Mouse (Mus musculus): ENCODE measurements around the gene Fbxo39. TPM values are rescaled to one million over a fixed set of nuclear protein-coding genes. Genes with fewer than 3 reads are reported as not detected.
A peak's percentile ranks its signal among the peaks of the same experiment; 100 is the strongest.

Gene Fbxo39
- polyA plus RNA-seq, 1 experiment = 0.02 TPM

DNA sequence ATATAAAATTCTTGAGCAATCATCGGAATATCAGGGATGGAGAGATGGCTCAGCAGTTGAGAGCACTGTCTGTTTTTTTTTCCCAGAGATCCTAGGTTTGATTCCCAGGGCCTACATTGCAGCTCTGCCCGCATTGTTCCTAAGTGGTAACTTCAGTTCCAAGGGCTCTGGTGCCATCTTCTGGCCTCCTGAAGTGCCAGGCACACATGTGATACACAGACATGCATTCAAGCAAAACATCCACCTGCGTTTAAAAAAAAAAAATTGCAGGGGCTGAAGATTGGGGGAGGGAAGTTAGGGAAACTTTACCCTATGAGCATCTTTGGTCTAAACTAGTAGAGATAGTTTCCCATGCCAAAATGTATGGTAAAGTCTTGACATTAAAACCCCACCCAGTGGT lies 10.2 kb downstream of the Fbxo39 start:
- no peaks in the 10 kb centered on the region for H3K27me3 ChIP-seq (ENCODE audit: control insufficient read depth, insufficient read depth, insufficient read length)
- H3K4me2 ChIP-seq (ENCODE audit: low read depth) = no peak overlapping the region
- H3K79me2 ChIP-seq (ENCODE audit: control insufficient read depth, insufficient read depth) = no peaks in the 10 kb centered on the region
- H3K36me3 ChIP-seq (ENCODE audit: control insufficient read depth, insufficient read depth) = no peaks in the 10 kb centered on the region
- H3K4me3 ChIP-seq = no peak overlapping the region
- H3ac ChIP-seq (ENCODE audit: control insufficient read depth, insufficient read length) = no peak overlapping the region
- TF ChIP-seq POLR2AphosphoS2 (IDR thresholded peaks at IDR 0.05; ENCODE audit: insufficient read length, low read depth) = no peak
- no peak for TF ChIP-seq POLR2A (IDR thresholded peaks at IDR 0.05; ENCODE audit: insufficient read length, low read depth)
- TF ChIP-seq USF1 (IDR thresholded peaks at IDR 0.05; ENCODE audit: low read depth) = no peak
- TF ChIP-seq MYOG (IDR thresholded peaks at IDR 0.05; ENCODE audit: control insufficient read depth in 1 of 3, insufficient read depth in 1 of 3, insufficient read length in 2 of 3, low read depth in 2 of 3) = no peak
- no peak for TF ChIP-seq SRF (IDR thresholded peaks at IDR 0.05; ENCODE audit: control insufficient read depth, insufficient read length, low read depth)
- no peak for TF ChIP-seq MYOD1 (IDR thresholded peaks at IDR 0.05; ENCODE audit: control insufficient read depth in 1 of 3, insufficient read length in 2 of 3, low read depth in 2 of 3)
- TF ChIP-seq CEBPB (IDR thresholded peaks at IDR 0.05; ENCODE audit: insufficient read depth, poor library complexity, severe bottlenecking) = no peak
- no peak for TF ChIP-seq TCF3 (IDR thresholded peaks at IDR 0.05; ENCODE audit: insufficient read length, low read depth)
- TF ChIP-seq REST (IDR thresholded peaks at IDR 0.05; ENCODE audit: insufficient read depth, insufficient read length) = no peak
- no peak for TF ChIP-seq MAX (IDR thresholded peaks at IDR 0.05; ENCODE audit: low read depth)
- TF ChIP-seq TCF12 (IDR thresholded peaks at IDR 0.05; ENCODE audit: insufficient read depth, poor library complexity, severe bottlenecking) = no peak
- TF ChIP-seq E2F4 (IDR thresholded peaks at IDR 0.05; ENCODE audit: insufficient read depth) = no peak

DNA sequence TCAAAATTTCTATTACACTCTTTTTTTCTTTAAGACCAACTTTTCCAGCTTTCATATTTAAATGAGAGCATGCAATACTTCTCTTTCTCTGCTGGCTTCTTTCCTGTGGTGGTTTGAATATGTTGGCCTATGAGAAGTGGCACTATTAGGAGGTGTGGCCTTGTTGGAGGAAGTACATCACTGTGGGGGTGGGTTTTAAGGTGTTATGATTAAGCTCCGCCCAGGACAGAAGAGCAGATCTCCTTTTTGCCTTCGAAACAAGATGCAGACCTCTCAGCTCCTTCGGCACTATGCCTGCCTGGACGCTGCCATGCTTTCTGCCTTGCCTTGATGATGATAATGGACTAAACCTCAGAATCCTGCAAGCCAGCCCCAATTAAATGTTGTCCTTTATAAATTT lies 11.5 kb downstream of the Fbxo39 start:
- no peak for TF ChIP-seq SRF (IDR thresholded peaks at IDR 0.05; ENCODE audit: control insufficient read depth, insufficient read length, low read depth)
- TF ChIP-seq MYOG (IDR thresholded peaks at IDR 0.05; ENCODE audit: control insufficient read depth in 1 of 3, insufficient read depth in 1 of 3, insufficient read length in 2 of 3, low read depth in 2 of 3) = no peak
- TF ChIP-seq MYOD1 (IDR thresholded peaks at IDR 0.05; ENCODE audit: control insufficient read depth in 1 of 3, insufficient read length in 2 of 3, low read depth in 2 of 3) = no peak
- no peak for TF ChIP-seq TCF12 (IDR thresholded peaks at IDR 0.05; ENCODE audit: insufficient read depth, poor library complexity, severe bottlenecking)
- no peak for TF ChIP-seq POLR2AphosphoS2 (IDR thresholded peaks at IDR 0.05; ENCODE audit: insufficient read length, low read depth)
- TF ChIP-seq CEBPB (IDR thresholded peaks at IDR 0.05; ENCODE audit: insufficient read depth, poor library complexity, severe bottlenecking) = no peak
- no peak for TF ChIP-seq POLR2A (IDR thresholded peaks at IDR 0.05; ENCODE audit: insufficient read length, low read depth)
- no peak for TF ChIP-seq TCF3 (IDR thresholded peaks at IDR 0.05; ENCODE audit: insufficient read length, low read depth)
- no peaks in the 10 kb centered on the region for H3K27me3 ChIP-seq (ENCODE audit: control insufficient read depth, insufficient read depth, insufficient read length)
- no peak overlapping the region for H3K4me2 ChIP-seq (ENCODE audit: low read depth)
- H3K36me3 ChIP-seq (ENCODE audit: control insufficient read depth, insufficient read depth) = no peaks in the 10 kb centered on the region
- no peak overlapping the region for H3K4me3 ChIP-seq
- H3K79me2 ChIP-seq (ENCODE audit: control insufficient read depth, insufficient read depth) = no peaks in the 10 kb centered on the region
- H3ac ChIP-seq (ENCODE audit: control insufficient read depth, insufficient read length) = no peak overlapping the region

DNA sequence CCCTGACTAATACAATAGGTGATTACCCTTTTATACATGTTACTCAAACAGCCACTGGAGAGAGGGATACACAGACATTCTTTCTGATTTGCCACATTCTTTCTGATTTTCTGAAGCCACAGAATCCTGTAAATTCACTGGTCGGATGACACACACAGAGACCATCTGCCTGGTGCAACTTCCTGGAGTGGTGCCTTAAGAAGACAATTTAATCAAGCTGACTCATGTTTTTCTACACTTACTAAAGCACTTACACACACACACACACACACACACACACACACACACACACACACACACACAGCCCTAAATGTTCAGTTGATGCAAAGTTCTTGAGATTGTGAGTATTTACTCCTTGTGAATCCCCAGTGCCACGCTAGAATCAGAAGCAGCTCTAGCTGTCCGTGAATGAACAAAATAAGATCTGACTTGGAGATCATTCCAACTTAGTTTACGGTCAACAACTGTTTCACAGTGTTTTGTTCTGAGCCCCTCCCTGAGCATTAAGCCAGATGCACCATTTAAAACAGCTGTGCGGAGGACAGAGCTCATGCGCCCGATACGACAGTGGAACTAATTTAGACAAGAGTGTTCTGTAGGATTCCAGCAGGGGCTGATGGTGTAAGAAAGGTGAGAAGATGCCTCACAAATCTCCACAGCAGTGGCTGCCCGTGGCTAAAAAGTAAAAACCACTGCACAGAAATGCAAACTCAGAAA lies 18.9 kb downstream of the Fbxo39 start:
- Histone ChIP-seq H3K4me2 (ENCODE audit: low read depth) (peak overlapping the region; percentile 63), H3ac (ENCODE audit: control insufficient read depth, insufficient read length) (no peak overlapping the region), H3K27me3 (ENCODE audit: control insufficient read depth, insufficient read depth, insufficient read length) (no peaks in the 10 kb centered on the region), H3K4me3 (no peak overlapping the region), H3K36me3 (ENCODE audit: control insufficient read depth, insufficient read depth) (no peaks in the 10 kb centered on the region), H3K79me2 (ENCODE audit: control insufficient read depth, insufficient read depth) (no peaks in the 10 kb centered on the region)
- no peak for TF ChIP-seq TCF12 (IDR thresholded peaks at IDR 0.05; ENCODE audit: insufficient read depth, poor library complexity, severe bottlenecking)
- TF ChIP-seq REST (IDR thresholded peaks at IDR 0.05; ENCODE audit: insufficient read depth, insufficient read length) = no peak
- TF ChIP-seq TCF3 (IDR thresholded peaks at IDR 0.05; ENCODE audit: insufficient read length, low read depth) = no peak
- TF ChIP-seq USF1 (IDR thresholded peaks at IDR 0.05; ENCODE audit: low read depth) = no peak
- TF ChIP-seq MYOG (IDR thresholded peaks at IDR 0.05; ENCODE audit: control insufficient read depth in 1 of 3, insufficient read depth in 1 of 3, insufficient read length in 2 of 3, low read depth in 2 of 3) = peak in 2 of 3 experiments; percentile 5 to 56
- 0 out of 2 replicates have a peak, but pooled peaks have one; percentile 17 for TF ChIP-seq CEBPB (IDR thresholded peaks at IDR 0.05; ENCODE audit: insufficient read depth, poor library complexity, severe bottlenecking)
- TF ChIP-seq MYOD1 (IDR thresholded peaks at IDR 0.05; ENCODE audit: control insufficient read depth in 1 of 3, insufficient read length in 2 of 3, low read depth in 2 of 3) = peak in 2 of 3 experiments; percentile 37 to 56

DNA sequence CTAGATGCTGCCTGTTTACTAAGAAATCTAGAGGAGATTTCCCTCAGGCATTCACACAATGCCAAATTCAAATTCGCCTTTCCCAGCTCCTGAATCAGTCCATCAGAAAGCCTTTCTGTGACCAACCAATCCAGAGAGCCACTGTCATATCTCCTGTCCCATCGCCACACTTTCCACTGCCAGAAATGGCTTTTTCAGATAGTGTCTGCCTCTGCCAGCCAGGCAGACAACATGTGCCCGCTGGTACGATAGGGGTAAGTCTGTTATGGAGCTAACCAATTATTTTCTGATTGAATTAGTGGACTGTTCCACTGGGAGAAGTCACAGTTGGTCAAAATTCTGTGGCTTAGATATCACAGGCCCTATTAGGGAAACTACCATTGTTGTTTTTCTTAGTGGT lies 20.4 kb downstream of the Fbxo39 start:
- Histone ChIP-seq H3K4me3 (no peak overlapping the region), H3K36me3 (ENCODE audit: control insufficient read depth, insufficient read depth) (no peaks in the 10 kb centered on the region), H3K4me2 (ENCODE audit: low read depth) (peak overlapping the region; percentile 20), H3K27me3 (ENCODE audit: control insufficient read depth, insufficient read depth, insufficient read length) (no peaks in the 10 kb centered on the region), H3ac (ENCODE audit: control insufficient read depth, insufficient read length) (no peak overlapping the region), H3K79me2 (ENCODE audit: control insufficient read depth, insufficient read depth) (no peaks in the 10 kb centered on the region)
- no peak for TF ChIP-seq SRF (IDR thresholded peaks at IDR 0.05; ENCODE audit: control insufficient read depth, insufficient read length, low read depth)
- no peak for TF ChIP-seq TCF12 (IDR thresholded peaks at IDR 0.05; ENCODE audit: insufficient read depth, poor library complexity, severe bottlenecking)
- TF ChIP-seq REST (IDR thresholded peaks at IDR 0.05; ENCODE audit: insufficient read depth, insufficient read length) = no peak

DNA sequence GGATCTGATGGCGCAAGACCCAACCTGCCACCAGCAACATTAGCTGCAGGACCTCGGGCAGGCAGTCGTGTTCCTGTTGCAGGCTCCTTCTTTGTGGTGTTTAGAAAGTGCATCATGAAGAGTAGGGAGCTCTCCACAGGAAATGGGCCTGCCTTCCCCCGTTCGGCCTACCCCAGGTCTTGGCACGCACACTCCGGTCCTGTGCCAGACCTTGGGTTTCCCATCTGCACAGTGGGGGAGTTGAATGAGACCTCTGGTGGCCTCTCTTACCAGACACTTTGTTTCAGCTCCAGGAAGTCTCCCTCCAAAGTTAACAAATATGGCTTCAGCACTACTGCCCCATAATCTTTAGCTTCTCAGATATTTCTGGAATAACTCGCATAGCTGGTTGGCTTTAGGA lies 22.5 kb downstream of the Fbxo39 start:
- TF ChIP-seq SRF (IDR thresholded peaks at IDR 0.05; ENCODE audit: control insufficient read depth, insufficient read length, low read depth) (no peak), MAX (IDR thresholded peaks at IDR 0.05; ENCODE audit: low read depth) (no peak)
- H3ac ChIP-seq (ENCODE audit: control insufficient read depth, insufficient read length) = no peak overlapping the region

More for the DNA sequence above, 22.5 kb downstream of the Fbxo39 start:
- H3K79me2 ChIP-seq (ENCODE audit: control insufficient read depth, insufficient read depth) = no peaks in the 10 kb centered on the region
- H3K36me3 ChIP-seq (ENCODE audit: control insufficient read depth, insufficient read depth) = no peaks in the 10 kb centered on the region
- H3K27me3 ChIP-seq (ENCODE audit: control insufficient read depth, insufficient read depth, insufficient read length) = no peaks in the 10 kb centered on the region
- H3K4me2 ChIP-seq (ENCODE audit: low read depth) = no peak overlapping the region
- no peak overlapping the region for H3K4me3 ChIP-seq

Data from myocyte (in vitro differentiated cells).